ENCODE assay signal across 9 mouse cellular contexts in genomic region chr4:134512798-134513197, GRCm38 (mm10). TPM values are rescaled to one million over a fixed set of nuclear protein-coding genes. Genes with fewer than 3 reads are reported as not detected.
DNase-seq lines count a peak whose midpoint lies in the region; ATAC-seq and TF ChIP-seq lines count a peak whose summit lies in the region.
"Had no signal": no experiment of that assay in that cellular context is flagged by ENCODE, and none has a peak within 500 bp of the region (broad histone marks: within the 10 kb centered on the region; RNA-seq: fewer than 3 reads in every experiment).

No protein-coding gene starts in this region.

- H3K4me3 ChIP-seq in heart, embryonic 16.5 days (ENCODE audit: low read length): peak overlapping the region; percentile 35
- peak overlapping the region; percentile 8; the same call in 1 of the 2 replicates for H3K4me3 ChIP-seq in kidney, postnatal 0 days (replicated peaks; ENCODE audit: low read depth, low read length)

- 10% methylated on average over 15 of the region's 15 CpGs for WGBS in heart, embryonic 16.5 days
- WGBS in kidney, postnatal 0 days: 10% methylated on average over 14 of the region's 15 CpGs

- no peak overlapping the region for H3K27ac ChIP-seq in heart, embryonic 16.5 days (ENCODE audit: low read length)
- H3K27ac ChIP-seq in kidney, postnatal 0 days: no peak overlapping the region

- peak overlapping the region; percentile 61 for H3K4me2 ChIP-seq in heart, embryonic 16.5 days (ENCODE audit: low read depth, low read length)
- H3K4me2 ChIP-seq in kidney, postnatal 0 days (ENCODE audit: low read length): peak overlapping the region; percentile 44

- peak; percentile 69 for DNase-seq in retina, postnatal 1 day
- DNase-seq in retina, embryonic 14.5 days (ENCODE audit: low spot score): no peak
- peak; percentile 90 for DNase-seq in kidney, postnatal 0 days (ENCODE audit: low spot score)
- peak; percentile 93 for DNase-seq in lung, postnatal 10 days
- DNase-seq in right cerebral cortex, postnatal 4 days: peak; percentile 62
- DNase-seq in cerebellum, adult 9-11 months: no peak

- no peaks in the 10 kb centered on the region for H3K9me3 ChIP-seq in heart, embryonic 16.5 days (replicated peaks; ENCODE audit: control insufficient read depth, low read length)
- H3K9me3 ChIP-seq in kidney, postnatal 0 days (replicated peaks; ENCODE audit: low read length): no peaks in the 10 kb centered on the region
- H3K9me3 ChIP-seq: G1E had no signal

- peaks cover 39% of the 10 kb centered on the region for H3K4me1 ChIP-seq in heart, embryonic 16.5 days (ENCODE audit: control insufficient read depth, insufficient read depth, low read length)
- H3K4me1 ChIP-seq in kidney, postnatal 0 days (replicated peaks; ENCODE audit: insufficient read depth, low read length): no peaks in the 10 kb centered on the region

- peak; percentile 71 for TF ChIP-seq CTCF in kidney, postnatal 0 days (IDR thresholded peaks at IDR 0.05; ENCODE audit: low read depth)

- ATAC-seq in erythroblast, adult 5-6 weeks (replicated peaks; ENCODE audit: low FRiP score, poor library complexity, severe bottlenecking): peak; percentile 80
- ATAC-seq in heart, embryonic 16.5 days (replicated peaks; ENCODE audit: extremely low read depth, insufficient read depth, low FRiP score): 0 out of 2 replicates have a peak, but pooled peaks have one; percentile 15
- ATAC-seq in kidney, postnatal 0 days (replicated peaks; ENCODE audit: low FRiP score, low read depth): peak; percentile 47; the same call in 1 of the 2 replicates

- H3K36me3 ChIP-seq in heart, embryonic 16.5 days (ENCODE audit: control insufficient read depth, insufficient read depth): no peaks in the 10 kb centered on the region
- H3K36me3 ChIP-seq in kidney, postnatal 0 days (ENCODE audit: insufficient read depth, low read length): no peaks in the 10 kb centered on the region

- peak overlapping the region; percentile 62 for H3K9ac ChIP-seq in heart, embryonic 16.5 days (ENCODE audit: low read length)
- no peak overlapping the region for H3K9ac ChIP-seq in kidney, postnatal 0 days (ENCODE audit: low read depth, low read length)

- no peaks in the 10 kb centered on the region for H3K27me3 ChIP-seq in heart, embryonic 16.5 days (ENCODE audit: control insufficient read depth, insufficient read depth, low read length)
- no peaks in the 10 kb centered on the region for H3K27me3 ChIP-seq in kidney, postnatal 0 days (ENCODE audit: insufficient read depth, low read length)

RNA-seq across cellular contexts. Expression of gene Aunip, which starts 2.0 kb away (rescaled TPM):
- 4.0 and 7.3 TPM in 2 replicates for total RNA-seq in erythroblast, adult 5-6 weeks (2015; ENCODE audit: low replicate concordance)
- total RNA-seq in erythroblast, adult 5-6 weeks (2017; ENCODE audit: low replicate concordance): 6.8 and 8.4 TPM in 2 replicates
- 8.1 and 10.0 TPM in 2 replicates for polyA plus RNA-seq in heart, embryonic 16.5 days (2015; fragmentation: Nextera tagmentation; extraction: Ambion mirVana)
- 5.2 and 7.0 TPM in 2 replicates for polyA plus RNA-seq in kidney, postnatal 0 days (2015; fragmentation: Nextera tagmentation; extraction: Ambion mirVana)

RNA-seq across cellular contexts. Expression of gene Paqr7, which starts 16.3 kb away (rescaled TPM):
- total RNA-seq in erythroblast, adult 5-6 weeks (2015; ENCODE audit: low replicate concordance): 1.7 and 4.4 TPM in 2 replicates
- total RNA-seq in erythroblast, adult 5-6 weeks (2017; ENCODE audit: low replicate concordance): 2.1 and 7.8 TPM in 2 replicates
- 12.4 and 13.2 TPM in 2 replicates for polyA plus RNA-seq in heart, embryonic 16.5 days (2015; fragmentation: Nextera tagmentation; extraction: Ambion mirVana)
- 5.4 and 5.7 TPM in 2 replicates for polyA plus RNA-seq in kidney, postnatal 0 days (2015; fragmentation: Nextera tagmentation; extraction: Ambion mirVana)

RNA-seq across cellular contexts. Expression of gene Mtfr1l, which starts 22.4 kb away (rescaled TPM):
- total RNA-seq in erythroblast, adult 5-6 weeks (2015; ENCODE audit: low replicate concordance): 7.9 and 20.3 TPM in 2 replicates
- total RNA-seq in erythroblast, adult 5-6 weeks (2017; ENCODE audit: low replicate concordance): 7.9 and 8.3 TPM in 2 replicates
- polyA plus RNA-seq in heart, embryonic 16.5 days (2015; fragmentation: Nextera tagmentation; extraction: Ambion mirVana): 165 and 167 TPM in 2 replicates
- polyA plus RNA-seq in kidney, postnatal 0 days (2015; fragmentation: Nextera tagmentation; extraction: Ambion mirVana): 137 and 141 TPM in 2 replicates

RNA-seq across cellular contexts. Expression of gene Selenon, which starts 39.2 kb away (rescaled TPM):
- 6.3 and 7.9 TPM in 2 replicates for total RNA-seq in erythroblast, adult 5-6 weeks (2015; ENCODE audit: low replicate concordance)
- total RNA-seq in erythroblast, adult 5-6 weeks (2017; ENCODE audit: low replicate concordance): 1.4 and 2.9 TPM in 2 replicates
- polyA plus RNA-seq in heart, embryonic 16.5 days (2015; fragmentation: Nextera tagmentation; extraction: Ambion mirVana): 5.4 and 7.9 TPM in 2 replicates
- 13.9 and 27.9 TPM in 2 replicates for polyA plus RNA-seq in kidney, postnatal 0 days (2015; fragmentation: Nextera tagmentation; extraction: Ambion mirVana)
- polyA plus RNA-seq: G1E had no signal

RNA-seq across cellular contexts. Expression of gene Stmn1, which starts 44.7 kb away (rescaled TPM):
- 207 and 212 TPM in 2 replicates for total RNA-seq in erythroblast, adult 5-6 weeks (2015; ENCODE audit: low replicate concordance)
- total RNA-seq in erythroblast, adult 5-6 weeks (2017; ENCODE audit: low replicate concordance): 201 and 236 TPM in 2 replicates
- 936 and 979 TPM in 2 replicates for polyA plus RNA-seq in heart, embryonic 16.5 days (2015; fragmentation: Nextera tagmentation; extraction: Ambion mirVana)
- 926 and 1,019 TPM in 2 replicates for polyA plus RNA-seq in kidney, postnatal 0 days (2015; fragmentation: Nextera tagmentation; extraction: Ambion mirVana)

Comparison
In these comparisons a context has a peak if more than half of its experiments do, and no peak if none do; other contexts are left out.
1. DNase-seq: peak in retina, postnatal 1 day (single experiment), kidney, postnatal 0 days (single experiment), lung, postnatal 10 days (single experiment) and right cerebral cortex, postnatal 4 days (single experiment); none in retina, embryonic 14.5 days (single experiment) and cerebellum, adult 9-11 months (single experiment).
2. ATAC-seq: peak in every context shown above with its lines; median percentile 80 in erythroblast, adult 5-6 weeks; 47 in kidney, postnatal 0 days; 15 in heart, embryonic 16.5 days.